Mouse (Mus musculus): ENCODE results near the gene Rps6ka2. TPM values are rescaled to one million over a fixed set of nuclear protein-coding genes. Genes with fewer than 3 reads are reported as not detected.
A peak's percentile ranks its signal among the peaks of the same experiment; 100 is the strongest.
"Not testable (repeated sequence)": the region's sequence is repeated elsewhere in the genome, so short reads cannot be mapped to it uniquely, and the experiment has no call there.

Gene Rps6ka2
- 10 to 100 TPM; 90.6 to 95.7 TPM for total RNA-seq (2021)
- long read RNA-seq, experiment 1, partial matches to known transcripts: 11 of 52 reads
- long read RNA-seq, experiment 1, other reads (novel, unspliced or antisense): 41 of 52 reads
- long read RNA-seq, experiment 2, partial matches to known transcripts: 12 of 81 reads
- long read RNA-seq, experiment 2, other reads (novel, unspliced or antisense): 69 of 81 reads

DNA sequence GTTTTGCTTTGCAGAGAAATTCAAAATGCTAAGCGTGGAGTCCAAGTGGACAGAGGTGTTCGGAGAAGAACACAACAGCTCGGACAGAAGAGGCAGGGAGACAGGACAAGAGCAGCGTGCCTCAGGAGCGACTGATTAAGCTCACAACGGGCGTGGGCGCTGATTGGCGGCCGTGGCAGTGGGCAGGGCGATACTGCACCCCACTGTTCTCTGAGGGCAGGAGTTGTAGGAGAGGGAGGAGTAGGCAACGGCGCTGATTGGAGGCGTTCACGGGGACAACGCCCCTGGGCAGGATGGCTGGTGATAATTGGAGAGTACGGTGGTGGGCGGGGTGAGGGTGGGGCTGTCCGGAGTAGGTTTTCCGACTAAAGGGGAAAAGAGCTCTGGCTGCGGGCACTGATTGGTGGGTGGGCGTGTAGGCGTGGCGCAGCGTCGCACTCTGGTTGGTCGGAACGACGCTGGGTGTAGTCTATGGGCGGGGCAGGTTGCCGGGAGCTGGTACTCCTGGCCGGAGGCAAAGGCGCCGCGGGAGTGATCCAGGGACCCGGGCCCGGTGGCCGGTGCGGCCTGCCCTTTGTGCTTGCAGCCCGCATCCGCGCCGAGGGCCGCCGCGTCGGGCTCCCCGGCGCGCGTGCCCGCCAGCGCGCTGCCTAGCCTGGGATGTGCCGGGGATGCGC is at the start of gene Rps6ka2:
Rps6ka2 (plus strand) TSS at position 489 of the 677 bp plus-strand sequence.
- intact Hi-C loops (cut with DNase I): no loop called here
- DNase-seq: peak; percentile 92 to 97

DNA sequence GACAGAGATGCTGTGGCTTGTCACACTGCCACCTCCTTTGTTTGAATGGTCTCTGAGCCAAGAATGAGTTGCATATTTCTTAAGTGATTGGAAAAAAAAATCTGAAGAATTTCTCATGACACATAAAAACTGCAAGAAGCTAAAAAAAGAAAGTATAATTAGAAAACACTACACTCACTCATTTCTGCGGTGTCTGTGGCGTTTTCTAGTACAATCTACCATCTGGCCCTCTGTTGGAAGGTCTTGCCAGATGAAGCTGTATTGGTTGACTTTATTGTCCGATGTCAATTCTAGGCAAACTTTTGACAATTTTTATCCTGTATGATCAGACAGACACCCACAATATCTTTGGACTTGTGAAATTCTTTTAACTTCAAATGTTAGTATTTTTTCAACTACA is 49.1 kb upstream of the Rps6ka2 start:
- intact Hi-C loops (cut with DNase I); DNase-seq: not testable (repeated sequence)

DNA sequence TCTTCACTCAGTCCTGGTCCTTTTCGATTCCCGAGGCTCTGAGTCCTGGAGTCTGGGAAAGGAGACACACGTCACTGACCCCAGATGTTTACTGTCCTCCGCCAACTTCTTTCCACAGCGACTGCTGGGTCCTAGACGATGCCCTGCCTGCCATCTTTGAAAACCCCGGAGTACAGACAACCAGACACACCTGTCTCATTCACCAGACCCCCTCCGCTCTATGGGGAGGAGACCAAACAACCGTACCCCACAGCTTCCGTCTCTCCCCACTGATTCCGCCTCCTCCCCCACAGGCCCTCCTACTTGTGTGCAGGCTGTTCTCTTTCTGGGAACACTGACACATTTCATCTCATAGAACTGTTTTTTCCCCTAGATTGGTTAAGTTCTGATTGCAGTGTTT is 47.4 kb upstream of the Rps6ka2 start:
- intact Hi-C loops (cut with DNase I); DNase-seq: not testable (repeated sequence)

DNA sequence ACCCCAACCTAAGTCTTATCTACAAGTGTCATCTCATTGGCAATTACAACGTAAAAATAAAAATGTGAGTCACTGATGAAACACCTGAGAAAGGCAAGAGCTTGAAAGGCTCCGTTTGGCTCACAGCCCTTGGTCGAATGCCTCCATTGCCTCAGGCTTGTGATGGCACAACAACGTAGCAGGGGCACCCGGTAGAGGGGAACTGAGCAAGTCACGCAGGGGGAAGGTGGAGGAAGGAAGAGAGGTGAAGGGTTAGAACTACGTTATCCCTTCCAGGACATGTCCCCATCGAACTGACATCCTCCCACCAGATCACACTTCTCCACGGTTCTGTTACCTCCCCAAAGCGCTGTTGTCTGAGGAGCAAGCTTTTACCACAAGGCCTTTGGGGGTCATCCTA is 43.4 kb upstream of the Rps6ka2 start:
- intact Hi-C loops (cut with DNase I); DNase-seq: not testable (repeated sequence)

DNA sequence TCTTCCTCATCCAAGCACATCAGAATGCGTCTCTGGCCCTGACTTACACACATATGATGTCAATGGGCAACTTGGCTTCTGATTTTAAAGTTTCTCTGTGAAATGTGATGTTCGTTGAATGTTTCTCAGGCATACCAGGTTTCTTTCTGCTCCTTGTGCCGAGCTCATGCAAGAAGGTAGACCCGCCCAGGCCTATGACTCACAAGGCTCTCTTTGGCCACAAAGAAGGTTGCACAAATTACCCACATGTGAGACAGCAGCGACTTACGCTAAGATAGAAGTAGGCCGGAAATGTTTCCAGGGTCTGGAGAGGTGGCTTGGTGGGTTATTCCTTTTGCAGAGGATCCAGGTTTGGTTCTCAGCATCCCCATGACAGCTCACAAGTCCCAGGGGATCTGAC is 35.9 kb upstream of the Rps6ka2 start:
- intact Hi-C loops (cut with DNase I); DNase-seq: not testable (repeated sequence)

GRCm38 (mm10) chr17:7135277-7135676 is 34.6 kb upstream of the Rps6ka2 start:
- DNase-seq; intact Hi-C loops (cut with DNase I): not testable (repeated sequence)

GRCm38 (mm10) chr17:7138186-7138925 is 31.6 kb upstream of the Rps6ka2 start:
- DNase-seq: peak; percentile 11 to 37
- intact Hi-C loops (cut with DNase I): no loop called here

GRCm38 (mm10) chr17:7140399-7141174 is 29.3 kb upstream of the Rps6ka2 start:
- intact Hi-C loops (cut with DNase I): loop anchor here (5.0 kb wide), 1 partner anchor 122 kb away; no protein-coding TSS in a partner anchor
- DNase-seq: no peak

DNA sequence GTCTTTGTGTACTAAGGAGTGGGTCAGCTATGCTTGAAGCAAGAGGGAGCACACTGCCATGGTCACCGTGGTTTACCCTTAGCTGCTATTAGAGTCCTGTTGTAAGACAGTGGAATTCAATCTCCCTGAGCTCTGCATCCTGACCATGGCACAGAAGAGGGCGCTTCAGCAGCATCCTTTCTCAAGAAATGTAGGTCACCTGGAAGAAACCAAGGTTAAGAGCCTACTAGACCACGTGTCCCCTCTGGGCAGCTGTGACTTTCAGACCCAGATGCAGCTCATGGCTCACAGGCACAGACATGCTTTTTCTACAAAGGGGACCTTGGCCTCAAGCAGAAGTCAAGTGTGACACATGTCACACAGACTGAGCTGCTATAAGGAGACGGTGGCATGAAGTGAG is 27.5 kb upstream of the Rps6ka2 start:
- no peak for DNase-seq
- intact Hi-C loops (cut with DNase I): loop anchor here (5.0 kb wide), 1 partner anchor 120 kb away; no protein-coding TSS in a partner anchor

DNA sequence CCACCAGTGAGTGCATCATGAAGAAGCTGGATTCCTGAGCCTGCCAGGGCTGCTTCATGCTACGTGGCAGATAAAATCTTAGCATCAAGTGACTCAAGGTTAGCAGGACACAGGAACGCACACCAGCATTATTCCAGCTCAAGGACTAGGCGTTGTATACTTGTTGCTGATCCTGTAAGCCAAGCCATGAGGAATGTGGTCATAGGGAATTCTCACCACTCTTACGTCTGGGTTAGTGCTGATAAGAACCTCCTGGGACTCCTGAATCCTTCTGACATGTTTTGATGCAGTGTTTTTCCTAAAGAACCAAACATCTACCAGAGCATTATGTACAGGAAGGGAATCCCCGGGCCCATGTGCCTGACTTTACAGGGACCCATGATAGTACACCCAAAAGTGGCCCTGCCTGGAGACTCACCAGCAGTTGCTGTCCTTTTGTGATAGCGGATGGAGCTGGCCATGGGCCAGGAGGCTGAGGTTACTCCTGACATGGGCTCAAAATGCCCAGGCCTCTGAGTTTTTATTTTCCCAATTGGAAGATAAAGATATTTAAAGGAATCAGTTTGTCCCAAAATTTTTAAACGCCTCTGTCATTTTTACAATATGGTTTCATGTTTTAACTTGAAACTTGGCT is 25.9 kb upstream of the Rps6ka2 start:
- intact Hi-C loops (cut with DNase I): loop anchor here (5.0 kb wide), 1 partner anchor 118 kb away; no protein-coding TSS in a partner anchor
- DNase-seq: no peak

DNA sequence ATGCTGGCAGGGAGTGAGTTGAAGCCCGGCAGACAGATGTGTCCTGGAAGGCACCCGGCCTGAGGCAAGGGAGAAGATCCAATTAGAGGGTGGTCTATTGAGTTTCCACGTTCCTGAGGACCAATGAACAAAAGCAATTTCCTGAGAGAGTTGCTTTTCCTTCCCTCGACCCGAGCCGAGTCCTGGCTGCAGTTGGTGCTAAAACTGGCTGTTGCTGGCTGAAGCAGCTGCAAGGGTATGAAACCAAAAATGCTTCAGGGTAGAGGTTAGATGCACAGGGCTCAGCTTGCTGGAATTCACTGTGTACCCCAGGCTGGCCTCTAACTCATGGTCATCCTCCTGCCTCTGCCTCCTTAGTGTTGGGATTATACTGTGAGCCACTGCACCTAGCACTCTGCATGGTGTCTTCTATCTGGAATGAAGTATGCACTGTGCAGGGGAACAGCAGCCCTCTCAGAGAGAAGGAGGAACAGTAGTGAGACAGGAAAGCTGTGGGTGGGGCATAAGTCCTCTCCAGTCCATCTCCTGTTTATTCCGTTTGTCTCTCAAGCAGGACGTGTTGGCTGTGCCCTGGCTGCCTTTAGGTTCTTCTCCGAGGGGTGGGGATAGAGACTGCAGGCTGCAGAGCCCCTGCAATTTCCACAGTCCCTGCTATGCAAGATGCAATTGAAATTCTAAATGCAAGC is 24.4 kb upstream of the Rps6ka2 start:
- DNase-seq: no peak
- intact Hi-C loops (cut with DNase I): loop anchor here (5.0 kb wide), 1 partner anchor 107 kb away; no protein-coding TSS in a partner anchor

DNA sequence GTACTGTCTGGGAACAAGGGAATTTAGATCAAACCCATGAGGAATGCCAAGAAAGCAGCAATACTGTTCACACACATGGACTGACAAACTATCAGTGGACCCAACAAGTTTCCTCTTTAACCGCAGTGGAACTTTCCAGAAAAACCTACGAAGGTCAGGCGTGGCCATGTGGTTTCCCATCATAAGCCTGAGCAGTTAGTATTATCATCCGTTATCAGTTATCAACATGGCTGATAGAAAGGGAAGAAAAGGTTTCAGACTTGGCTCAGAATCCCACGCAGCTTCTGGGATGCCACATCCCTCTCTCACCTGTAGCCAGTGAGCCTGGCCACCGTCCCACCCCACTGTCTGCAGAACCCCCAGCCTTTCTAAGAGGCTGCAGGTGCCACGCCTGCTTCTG is 23.4 kb upstream of the Rps6ka2 start:
- intact Hi-C loops (cut with DNase I): loop anchor here (5.0 kb wide), 1 partner anchor 106 kb away; no protein-coding TSS in a partner anchor
- DNase-seq: no peak

- no peak for DNase-seq
- intact Hi-C loops (cut with DNase I): loop anchor here (5.0 kb wide), 1 partner anchor 104 kb away; no protein-coding TSS in a partner anchor
These were observed 22.0 kb upstream of the Rps6ka2 start for GRCm38 (mm10) chr17:7147920-7148321.

DNA sequence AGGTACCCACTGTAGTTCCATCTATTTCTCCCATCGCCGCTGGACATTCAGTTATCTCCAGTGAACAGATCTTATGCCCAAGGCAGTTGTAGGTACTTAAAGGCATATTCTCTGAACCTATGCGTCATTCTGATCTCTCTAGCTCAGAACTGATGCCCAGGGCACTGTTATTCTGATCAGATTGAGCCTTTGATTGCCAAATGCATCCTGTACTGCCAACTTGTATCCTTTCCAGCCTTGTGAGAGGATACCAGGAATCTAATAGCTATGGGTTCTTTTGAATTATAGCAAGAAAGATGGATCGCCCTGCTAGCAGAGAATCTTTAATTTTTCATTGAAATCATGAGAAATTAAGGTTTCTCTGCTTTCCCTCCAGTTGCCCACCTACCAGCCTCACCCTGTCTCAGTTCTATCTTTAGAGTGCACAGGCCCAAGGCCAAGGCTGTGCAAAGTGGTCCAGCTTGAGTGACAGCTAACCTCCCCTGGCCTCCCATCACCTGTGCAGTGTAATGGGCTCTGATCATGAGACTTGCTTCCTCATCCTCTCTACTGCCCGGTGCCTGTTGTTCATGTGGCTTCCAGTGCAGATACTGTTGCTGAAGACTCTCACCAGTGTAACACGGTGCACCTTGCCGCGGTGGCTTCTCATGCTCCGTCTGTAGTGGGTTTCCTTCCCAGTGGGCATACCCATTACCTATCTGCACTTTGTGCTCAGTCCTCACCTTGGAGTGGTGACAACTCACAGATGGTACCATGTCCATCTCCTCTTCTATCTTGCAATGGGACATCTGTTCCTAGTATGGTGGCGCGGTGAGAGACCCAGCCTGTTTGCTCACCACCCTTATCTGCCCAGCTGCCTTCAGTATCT is 20.4 kb upstream of the Rps6ka2 start:
- intact Hi-C loops (cut with DNase I): loop anchor here (5.0 kb wide), 1 partner anchor 103 kb away; no protein-coding TSS in a partner anchor
- no peak for DNase-seq

GRCm38 (mm10) chr17:7151446-7152100 is 18.3 kb upstream of the Rps6ka2 start:
- DNase-seq: no peak
- intact Hi-C loops (cut with DNase I): no loop called here

DNA sequence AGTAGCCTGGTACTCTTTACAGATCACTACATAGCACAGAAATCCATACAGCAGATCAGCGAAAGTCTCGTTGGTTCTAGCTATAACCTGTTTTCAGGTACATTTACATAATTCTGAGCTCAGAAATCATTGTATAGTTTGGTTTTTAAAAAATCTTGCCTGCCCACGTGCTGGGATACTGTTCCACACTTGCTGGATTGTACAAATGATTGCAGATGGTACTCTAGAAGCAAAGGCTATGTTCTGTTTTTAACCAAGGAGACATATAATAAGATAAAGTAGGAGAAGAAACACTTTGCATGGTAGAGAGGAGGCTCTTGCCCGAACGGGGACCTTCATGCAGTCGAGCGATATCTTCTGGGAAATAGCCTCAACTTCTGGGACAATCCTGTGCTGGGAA is 17.3 kb upstream of the Rps6ka2 start:
- intact Hi-C loops (cut with DNase I): no loop called here
- DNase-seq: no peak

GRCm38 (mm10) chr17:7163955-7164354 is 6.0 kb upstream of the Rps6ka2 start:
- DNase-seq: no peak
- intact Hi-C loops (cut with DNase I): no loop called here

- DNase-seq: no peak
- intact Hi-C loops (cut with DNase I): no loop called here
These were observed 4.4 kb upstream of the Rps6ka2 start for GRCm38 (mm10) chr17:7165524-7165923.
